Mouse (Mus musculus): ENCODE results near the gene Calhm1. TPM values are rescaled to one million over a fixed set of nuclear protein-coding genes. Genes with fewer than 3 reads are reported as not detected.

The Calhm1 gene
- not detected in 2 replicates for polyA plus RNA-seq (2015; fragmentation: Nextera tagmentation; extraction: Ambion mirVana)

- Histone ChIP-seq H3K4me1 (peaks cover 9% of the 10 kb centered on the region), H3K27me3 (no peaks in the 10 kb centered on the region), H3K4me2 (replicated peaks) (no peak within 1 kb of the TSS), H3K36me3 (no peaks in the 10 kb centered on the region), H3K4me3 (no peak within 1 kb of the TSS), H3K9ac (no peak within 1 kb of the TSS), H3K27ac (no peak within 1 kb of the TSS), H3K9me3 (no peaks in the 10 kb centered on the region)
- WGBS: 90% methylated on average over 6 of the region's 6 CpGs
- no peak for ATAC-seq (ENCODE audit: low FRiP score, low read depth)
Observed at GRCm38 (mm10) chr19:47144154-47144553, at the start of gene Calhm1. Gene Calhm1, minus strand, starts transcription at chr19:47144254.

- no peak for ATAC-seq (ENCODE audit: low FRiP score, low read depth)
- no peak overlapping the region for H3K27ac ChIP-seq
- WGBS: 91% methylated on average over 5 of the region's 5 CpGs
Observed at GRCm38 (mm10) chr19:47192158-47192557, 48.1 kb upstream of the Calhm1 start.

GRCm38 (mm10) chr19:47188515-47189128 lies 44.6 kb upstream of the Calhm1 start:
- WGBS: 60% methylated on average over 11 of the region's 11 CpGs
- ATAC-seq (ENCODE audit: low FRiP score, low read depth): no peak
- H3K4me1 ChIP-seq: peaks cover 13% of the 10 kb centered on the region

More at GRCm38 (mm10) chr19:47192158-47192557, 48.1 kb upstream of the Calhm1 start:
- no peaks in the 10 kb centered on the region for H3K9me3 ChIP-seq
- no peak overlapping the region for H3K9ac ChIP-seq
- no peak overlapping the region for H3K4me2 ChIP-seq (replicated peaks)
- no peaks in the 10 kb centered on the region for H3K36me3 ChIP-seq
- peaks cover 7% of the 10 kb centered on the region for H3K4me1 ChIP-seq
- H3K27me3 ChIP-seq: no peaks in the 10 kb centered on the region
- H3K4me3 ChIP-seq: no peak overlapping the region

GRCm38 (mm10) chr19:47186514-47187275 lies 42.6 kb upstream of the Calhm1 start:
- 54% methylated on average over 15 of the region's 15 CpGs for WGBS

More at GRCm38 (mm10) chr19:47188515-47189128, 44.6 kb upstream of the Calhm1 start:
- Histone ChIP-seq H3K36me3 (no peaks in the 10 kb centered on the region), H3K9ac (no peak overlapping the region), H3K4me2 (replicated peaks) (no peak overlapping the region), H3K4me3 (no peak overlapping the region), H3K9me3 (no peaks in the 10 kb centered on the region), H3K27ac (no peak overlapping the region), H3K27me3 (no peaks in the 10 kb centered on the region)

GRCm38 (mm10) chr19:47184736-47185135 lies 40.7 kb upstream of the Calhm1 start:
- no peak for ATAC-seq (ENCODE audit: low FRiP score, low read depth)
- H3K9me3 ChIP-seq: peaks cover 11% of the 10 kb centered on the region
- no peak overlapping the region for H3K27ac ChIP-seq
- H3K27me3 ChIP-seq: peaks cover 22% of the 10 kb centered on the region
- WGBS: 36% methylated on average over 4 of the region's 4 CpGs
- H3K36me3 ChIP-seq: no peaks in the 10 kb centered on the region
- H3K4me3 ChIP-seq: no peak overlapping the region
- no peak overlapping the region for H3K4me2 ChIP-seq (replicated peaks)
- peaks cover 17% of the 10 kb centered on the region for H3K4me1 ChIP-seq
- H3K9ac ChIP-seq: no peak overlapping the region

More at GRCm38 (mm10) chr19:47186514-47187275, 42.6 kb upstream of the Calhm1 start:
- Histone ChIP-seq H3K4me1 (peaks cover 13% of the 10 kb centered on the region), H3K27me3 (0 out of 2 replicates have a peak, but pooled peaks cover 4% of the 10 kb centered on the region), H3K4me3 (no peak overlapping the region), H3K4me2 (replicated peaks) (no peak overlapping the region), H3K36me3 (no peaks in the 10 kb centered on the region), H3K9ac (no peak overlapping the region), H3K9me3 (peaks cover 7% of the 10 kb centered on the region), H3K27ac (no peak overlapping the region)
- no peak for ATAC-seq (ENCODE audit: low FRiP score, low read depth)

GRCm38 (mm10) chr19:47184221-47184620 lies 40.2 kb upstream of the Calhm1 start:
- H3K36me3 ChIP-seq: no peaks in the 10 kb centered on the region
- peaks cover 11% of the 10 kb centered on the region for H3K9me3 ChIP-seq
- 61% methylated on average over 8 of the region's 8 CpGs for WGBS
- no peak overlapping the region for H3K9ac ChIP-seq
- H3K27me3 ChIP-seq: peaks cover 27% of the 10 kb centered on the region
- H3K4me2 ChIP-seq (replicated peaks): no peak overlapping the region
- no peak overlapping the region for H3K4me3 ChIP-seq
- peaks cover 22% of the 10 kb centered on the region for H3K4me1 ChIP-seq
- no peak for ATAC-seq (ENCODE audit: low FRiP score, low read depth)
- no peak overlapping the region for H3K27ac ChIP-seq

- 15% methylated on average over 8 of the region's 8 CpGs for WGBS
- peaks cover 20% of the 10 kb centered on the region for H3K4me1 ChIP-seq
- H3K27me3 ChIP-seq: peaks cover 45% of the 10 kb centered on the region
- ATAC-seq (ENCODE audit: low FRiP score, low read depth): no peak
- peak overlapping the region; percentile 70 for H3K4me3 ChIP-seq
- H3K4me2 ChIP-seq (replicated peaks): peak overlapping the region; percentile 99
- H3K27ac ChIP-seq: no peak overlapping the region
- peaks cover 11% of the 10 kb centered on the region for H3K9me3 ChIP-seq
- no peaks in the 10 kb centered on the region for H3K36me3 ChIP-seq
- no peak overlapping the region for H3K9ac ChIP-seq
Observed at GRCm38 (mm10) chr19:47180011-47180410, 36.0 kb upstream of the Calhm1 start.

GRCm38 (mm10) chr19:47179272-47179809 lies 35.3 kb upstream of the Calhm1 start:
- WGBS: under 1% methylated on average over 32 of the region's 42 CpGs

GRCm38 (mm10) chr19:47178431-47179271 lies 34.6 kb upstream of the Calhm1 start, which contains the start of gene Neurl1a:
Gene Neurl1a, plus strand, starts transcription at chr19:47178820.
- peak within 1 kb of the TSS; percentile 75 for H3K9ac ChIP-seq
- H3K9me3 ChIP-seq: peaks cover 11% of the 10 kb centered on the region
- H3K27ac ChIP-seq: peak within 1 kb of the TSS; percentile 40; the same call in 1 of the 2 replicates
- peaks cover 14% of the 10 kb centered on the region for H3K4me1 ChIP-seq
- H3K4me3 ChIP-seq: peak within 1 kb of the TSS; percentile 70
- H3K4me2 ChIP-seq (replicated peaks): peak within 1 kb of the TSS; percentile 99
- H3K27me3 ChIP-seq: peaks cover 45% of the 10 kb centered on the region
- WGBS: under 1% methylated on average over 58 of the region's 98 CpGs
- H3K36me3 ChIP-seq: no peaks in the 10 kb centered on the region
- peak; percentile 70; the same call in 1 of the 2 replicates for ATAC-seq (ENCODE audit: low FRiP score, low read depth)

More at GRCm38 (mm10) chr19:47179272-47179809, 35.3 kb upstream of the Calhm1 start:
- Histone ChIP-seq H3K36me3 (no peaks in the 10 kb centered on the region), H3K4me2 (replicated peaks) (peak overlapping the region; percentile 99), H3K9me3 (peaks cover 11% of the 10 kb centered on the region), H3K27me3 (peaks cover 45% of the 10 kb centered on the region), H3K4me1 (peaks cover 18% of the 10 kb centered on the region), H3K9ac (peak overlapping the region; percentile 75), H3K27ac (no peak overlapping the region; the same call in 1 of the 2 replicates), H3K4me3 (peak overlapping the region; percentile 70)
- ATAC-seq (ENCODE audit: low FRiP score, low read depth): peak; percentile 30; the same call in 1 of the 2 replicates

GRCm38 (mm10) chr19:47178001-47178400 lies 33.9 kb upstream of the Calhm1 start:
- peak overlapping the region; percentile 70 for H3K4me3 ChIP-seq
- peak overlapping the region; percentile 99 for H3K4me2 ChIP-seq (replicated peaks)
- H3K9ac ChIP-seq: no peak overlapping the region
- H3K9me3 ChIP-seq: peaks cover 11% of the 10 kb centered on the region
- peak; percentile 41; the same call in 1 of the 2 replicates for ATAC-seq (ENCODE audit: low FRiP score, low read depth)
- whole genome bisulfite sequencing: 15% methylated on average over 10 of the region's 10 CpGs
- H3K27me3 ChIP-seq: peaks cover 45% of the 10 kb centered on the region
- no peaks in the 10 kb centered on the region for H3K36me3 ChIP-seq
- H3K27ac ChIP-seq: peak overlapping the region; percentile 40; the same call in 1 of the 2 replicates
- peaks cover 14% of the 10 kb centered on the region for H3K4me1 ChIP-seq

GRCm38 (mm10) chr19:47176916-47177505 lies 33.0 kb upstream of the Calhm1 start:
- H3K4me3 ChIP-seq: no peak overlapping the region
- no peaks in the 10 kb centered on the region for H3K36me3 ChIP-seq
- ATAC-seq (ENCODE audit: low FRiP score, low read depth): no peak
- 76% methylated on average over 2 of the region's 2 CpGs for WGBS
- no peak overlapping the region for H3K27ac ChIP-seq
- no peak overlapping the region for H3K9ac ChIP-seq
- H3K27me3 ChIP-seq: peaks cover 42% of the 10 kb centered on the region
- peaks cover 14% of the 10 kb centered on the region for H3K4me1 ChIP-seq
- peaks cover 7% of the 10 kb centered on the region for H3K9me3 ChIP-seq
- H3K4me2 ChIP-seq (replicated peaks): no peak overlapping the region
